ENCODE assay signal across 9 mouse cellular contexts in the genomic region with DNA sequence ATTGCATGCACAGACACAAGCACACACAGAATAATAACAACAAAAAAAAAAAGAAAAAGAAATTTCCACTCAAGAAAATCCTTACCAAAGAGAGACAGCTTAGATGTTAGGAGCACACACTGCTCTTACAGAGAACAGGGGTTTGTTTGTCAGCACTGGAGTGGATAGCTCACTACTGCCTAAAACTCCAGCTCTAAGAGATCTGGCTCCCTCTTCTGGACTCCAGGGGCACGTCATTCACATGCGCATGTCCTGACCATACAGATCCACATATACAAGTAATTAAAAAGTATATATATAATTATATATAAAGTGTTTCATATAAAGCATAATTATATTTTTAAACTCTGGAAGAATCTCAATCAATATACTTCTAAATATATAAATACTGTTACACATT.
A peak's percentile ranks its signal among the peaks of the same experiment; 100 is the strongest.
DNase-seq lines count a peak whose midpoint lies in the region; ATAC-seq and TF ChIP-seq lines count a peak whose summit lies in the region.
"Had no signal": no experiment of that assay in that cellular context is flagged by ENCODE, and none has a peak within 500 bp of the region (broad histone marks: within the 10 kb centered on the region; RNA-seq: fewer than 3 reads in every experiment).

No protein-coding gene starts in this region.

- H3K4me1 ChIP-seq in stomach, postnatal 0 days (replicated peaks; ENCODE audit: control insufficient read depth, insufficient read depth): no peaks in the 10 kb centered on the region
- no peaks in the 10 kb centered on the region; the same call in 1 of the 2 replicates for H3K4me1 ChIP-seq in heart, embryonic 12.5 days (replicated peaks)
- H3K4me1 ChIP-seq: limb, embryonic 12.5 days had no signal

- H3K27ac ChIP-seq in stomach, postnatal 0 days (replicated peaks): no peak overlapping the region
- H3K27ac ChIP-seq in heart, embryonic 12.5 days (ENCODE audit: poor library complexity, severe bottlenecking): no peak overlapping the region
- H3K27ac ChIP-seq: limb, embryonic 12.5 days had no signal

- TF ChIP-seq EP300 in stomach, postnatal 0 days (optimal IDR thresholded peaks at IDR 0.05): no peak

- no peak overlapping the region for H3K4me2 ChIP-seq in stomach, postnatal 0 days (replicated peaks; ENCODE audit: low read depth)
- no peak overlapping the region for H3K4me2 ChIP-seq in heart, embryonic 12.5 days
- H3K4me2 ChIP-seq: limb, embryonic 12.5 days had no signal

- no peak for ATAC-seq in stomach, postnatal 0 days (ENCODE audit: low FRiP score, low TSS enrichment)
- ATAC-seq in heart, embryonic 12.5 days (ENCODE audit: insufficient number of reproducible peaks, low FRiP score): no peak

- no peaks in the 10 kb centered on the region for H3K9me3 ChIP-seq in stomach, postnatal 0 days (ENCODE audit: control insufficient read depth, low read length)
- H3K9me3 ChIP-seq in heart, embryonic 12.5 days (replicated peaks): no peaks in the 10 kb centered on the region
- H3K9me3 ChIP-seq: limb, embryonic 12.5 days had no signal

- peak; percentile 67 for TF ChIP-seq CTCF in stomach, postnatal 0 days (IDR thresholded peaks at IDR 0.05; ENCODE audit: low read depth)

- WGBS in stomach, postnatal 0 days: 81% methylated on average over 2 of the region's 2 CpGs
- WGBS in heart, embryonic 12.5 days: 75% methylated on average over 2 of the region's 2 CpGs

- no peak overlapping the region for H3K4me3 ChIP-seq in stomach, postnatal 0 days (ENCODE audit: low read depth, low read length)
- H3K4me3 ChIP-seq in heart, embryonic 12.5 days: no peak overlapping the region
- H3K4me3 ChIP-seq: limb, embryonic 12.5 days had no signal

- no peaks in the 10 kb centered on the region for H3K36me3 ChIP-seq in stomach, postnatal 0 days (ENCODE audit: control insufficient read depth, insufficient read depth, low read length)
- H3K36me3 ChIP-seq in heart, embryonic 12.5 days: no peaks in the 10 kb centered on the region
- H3K36me3 ChIP-seq: limb, embryonic 12.5 days had no signal

- no peak overlapping the region for H3K9ac ChIP-seq in stomach, postnatal 0 days (ENCODE audit: low read length)
- H3K9ac ChIP-seq in heart, embryonic 12.5 days: no peak overlapping the region
- H3K9ac ChIP-seq: limb, embryonic 12.5 days had no signal

- intact Hi-C loops in heart, postnatal 25 days (cut with DNase I): no loop called here

- H3K27me3 ChIP-seq in stomach, postnatal 0 days (ENCODE audit: control insufficient read depth, insufficient read depth, low read length): no peaks in the 10 kb centered on the region
- H3K27me3 ChIP-seq in heart, embryonic 12.5 days (replicated peaks): no peaks in the 10 kb centered on the region
- H3K27me3 ChIP-seq: limb, embryonic 12.5 days had no signal

- peak; percentile 4 for DNase-seq in heart, postnatal 4 days
- DNase-seq in heart, postnatal 25 days (ENCODE audit: low spot score): no peak
- peak; percentile 39 to 40 for DNase-seq in right cerebral cortex, postnatal 10 days (ENCODE audit: low spot score in 2 of 2)
- DNase-seq in right cerebral cortex, adult 2 months (ENCODE audit: low spot score in 2 of 2): no peak
- DNase-seq in cerebellum, postnatal 14 days: peak; percentile 37 to 42
- peak; percentile 18 for DNase-seq in stomach, postnatal 0 days (ENCODE audit: low spot score)
- no peak for DNase-seq in ovary, postnatal 14 days (ENCODE audit: low spot score)

Comparison
In these comparisons a context has a peak if more than half of its experiments do, and no peak if none do; other contexts are left out.
1. DNase-seq: peak in heart, postnatal 4 days (single experiment), right cerebral cortex, postnatal 10 days (2 of 2), cerebellum, postnatal 14 days (2 of 2) and stomach, postnatal 0 days (single experiment); none in heart, postnatal 25 days (single experiment), right cerebral cortex, adult 2 months (0 of 2) and ovary, postnatal 14 days (single experiment).